Mouse (Mus musculus): ENCODE data around the gene Hist1h4d.
"Not testable (repeated sequence)": the region's sequence is repeated elsewhere in the genome, so short reads cannot be mapped to it uniquely, and the experiment has no call there.

The Hist1h4d gene

GRCm38 (mm10) chr13:23551146-23551834, 30.1 kb upstream of the Hist1h4d start, which contains the start of gene Hist1h4f:
Gene Hist1h4f (minus strand): TSS chr13:23551648.
- DNase-seq (ENCODE audit: low read depth, low spot score): peak; percentile 91

GRCm38 (mm10) chr13:23551931-23552914, 29.2 kb upstream of the Hist1h4d start:
- DNase-seq (ENCODE audit: low read depth, low spot score): no peak

GRCm38 (mm10) chr13:23552962-23553361, 28.4 kb upstream of the Hist1h4d start, which contains the start of gene Hist1h1d:
Gene Hist1h1d (plus strand): TSS chr13:23553262.
- DNase-seq (ENCODE audit: low read depth, low spot score): no peak

- no peak for DNase-seq (ENCODE audit: low read depth, low spot score)
These were observed 27.0 kb upstream of the Hist1h4d start for GRCm38 (mm10) chr13:23554393-23554792.

GRCm38 (mm10) chr13:23554925-23555838, 26.2 kb upstream of the Hist1h4d start:
- DNase-seq (ENCODE audit: low read depth, low spot score): no peak

GRCm38 (mm10) chr13:23555839-23556416, 25.5 kb upstream of the Hist1h4d start:
- peak; percentile 86 for DNase-seq (ENCODE audit: low read depth, low spot score)

- no peak for DNase-seq (ENCODE audit: low read depth, low spot score)
These were observed 24.5 kb upstream of the Hist1h4d start for GRCm38 (mm10) chr13:23556906-23557305.

- DNase-seq (ENCODE audit: low read depth, low spot score): not testable (repeated sequence)
These were observed 20.7 kb upstream of the Hist1h4d start for GRCm38 (mm10) chr13:23560699-23561098.

GRCm38 (mm10) chr13:23561531-23561882, 19.9 kb upstream of the Hist1h4d start:
- not testable (repeated sequence) for DNase-seq (ENCODE audit: low read depth, low spot score)

GRCm38 (mm10) chr13:23561883-23562659, 19.3 kb upstream of the Hist1h4d start, which contains the start of gene Hist1h3e:
Gene Hist1h3e (minus strand): TSS chr13:23562369.
- DNase-seq (ENCODE audit: low read depth, low spot score): peak; percentile 98

- peak; percentile 69 for DNase-seq (ENCODE audit: low read depth, low spot score)
These were observed 18.5 kb upstream of the Hist1h4d start for GRCm38 (mm10) chr13:23562699-23563462.

- DNase-seq (ENCODE audit: low read depth, low spot score): no peak
These were observed 16.9 kb upstream of the Hist1h4d start for GRCm38 (mm10) chr13:23564482-23564881.

GRCm38 (mm10) chr13:23570261-23571021, 11.0 kb upstream of the Hist1h4d start:
- DNase-seq (ENCODE audit: low read depth, low spot score): not testable (repeated sequence)

GRCm38 (mm10) chr13:23571022-23571503, 10.3 kb upstream of the Hist1h4d start, which contains the start of the genes Hist1h2ae and Hist1h2bg:
Gene Hist1h2ae (minus strand): TSS chr13:23571220.
Gene Hist1h2bg (plus strand): TSS chr13:23571396.
- DNase-seq (ENCODE audit: low read depth, low spot score): peak; percentile 96

- not testable (repeated sequence) for DNase-seq (ENCODE audit: low read depth, low spot score)
These were observed 9.7 kb upstream of the Hist1h4d start for GRCm38 (mm10) chr13:23571504-23572217.

- DNase-seq (ENCODE audit: low read depth, low spot score): no peak
These were observed 9.0 kb upstream of the Hist1h4d start for GRCm38 (mm10) chr13:23572218-23573033.

Measured in brain, embryonic 18.5 days (tissue).